Mouse (Mus musculus) small intestine, adult 2 months (tissue): ENCODE data around the gene Gch1.

Experiments used
- CTCF ChIP-seq: fragments of 200-500 bp; IDR thresholded peaks from 2 replicates; pipeline ENCODE4 v1.5.1; 2012; ENCODE audit warnings: low read depth, mild to moderate bottlenecking, control low read depth, inconsistent platforms, low read length, moderate library complexity, mixed read lengths; ENCODE audit not compliant: insufficient replicate concordance, insufficient read length; ENCODE audit errors: extremely low read depth
- POLR2A ChIP-seq: fragments of 200-500 bp; IDR thresholded peaks from 2 replicates; pipeline ENCODE4 v1.6.1; 2012; ENCODE audit warnings: low read depth, mild to moderate bottlenecking, control low read depth, inconsistent platforms, low read length, moderate library complexity

DNA sequence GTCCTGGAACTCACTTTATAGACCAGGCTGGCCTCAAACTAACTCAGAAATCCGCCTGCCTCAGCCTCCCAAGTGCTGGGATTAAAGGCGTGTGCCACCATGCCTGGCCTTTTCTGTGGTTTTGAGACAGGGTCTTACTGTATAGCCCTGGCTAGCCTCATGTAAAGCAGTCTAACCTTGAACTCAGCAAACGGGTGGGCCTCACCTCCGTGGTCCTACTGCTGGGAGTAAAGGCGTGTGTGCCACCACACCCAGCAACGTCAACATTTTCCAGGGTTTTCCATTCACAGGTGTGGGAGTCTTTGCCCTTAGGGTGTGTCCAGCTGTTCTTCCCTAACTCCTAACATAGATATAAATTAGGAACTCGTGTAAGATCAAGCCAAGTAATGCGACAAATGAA, 36.7 kb upstream of the Gch1 start:
- no peak for TF ChIP-seq CTCF
- TF ChIP-seq POLR2A, result no peak
